Mouse (Mus musculus): ENCODE data around the gene Ccdc158. TPM values are rescaled to one million over a fixed set of nuclear protein-coding genes. Genes with fewer than 3 reads are reported as not detected.
A peak's percentile ranks its signal among the peaks of the same experiment; 100 is the strongest.

Gene Ccdc158
- polyA plus RNA-seq, 1 experiment, result 0.13 TPM

DNA sequence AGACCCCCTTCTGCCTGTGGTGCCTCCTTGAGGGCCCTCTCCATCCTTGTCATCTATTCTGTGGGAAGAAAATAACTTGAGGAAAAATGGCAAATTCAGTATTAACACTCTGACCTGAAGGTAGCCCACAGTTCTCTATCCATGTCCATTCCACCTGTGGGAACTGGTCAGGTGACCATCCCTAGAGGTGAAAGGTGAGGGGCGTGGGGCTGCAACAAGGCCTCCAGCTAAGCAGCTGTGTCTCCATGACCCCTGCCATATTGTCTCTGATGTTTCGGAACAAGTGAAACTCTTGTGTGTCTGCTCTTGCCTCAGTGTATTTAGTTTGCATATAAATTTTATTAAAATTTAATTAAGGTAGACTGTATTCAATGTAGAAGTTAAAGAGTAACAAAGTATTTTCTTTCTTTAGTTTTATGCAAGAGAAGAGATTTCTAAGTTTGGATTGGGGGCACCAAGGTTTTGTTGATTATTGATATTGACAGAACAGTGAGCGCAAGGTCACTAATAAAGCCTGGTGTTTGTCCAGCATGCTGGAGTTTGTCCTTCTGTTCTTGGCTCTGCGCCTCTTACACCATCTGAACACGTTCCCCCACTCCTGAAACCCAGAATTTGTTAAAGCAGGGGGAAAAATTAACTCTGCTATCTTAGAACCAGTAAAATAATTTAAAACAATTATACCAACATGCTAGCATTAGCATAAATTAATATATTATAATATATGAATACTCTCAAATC lies 67.4 kb downstream of the Ccdc158 start:
- H3K27me3 ChIP-seq (ENCODE audit: control insufficient read depth, insufficient read depth, low read length), result peaks cover 3% of the 10 kb centered on the region; the same call in 1 of the 2 replicates
- 78% methylated on average over 5 of the region's 5 CpGs for WGBS
- DNase-seq, result no peak

GRCm38 (mm10) chr5:92604452-92605247 lies 70.4 kb downstream of the Ccdc158 start:
- H3K27ac ChIP-seq (ENCODE audit: insufficient read depth, low read length), result no peak overlapping the region
- DNase-seq, result no peak
- WGBS, result 8% methylated on average over 10 of the region's 10 CpGs
- H3K4me3 ChIP-seq (replicated peaks; ENCODE audit: insufficient read depth, low read depth, low read length), result no peak overlapping the region
- no peaks in the 10 kb centered on the region; the same call in 1 of the 2 replicates for H3K4me1 ChIP-seq (ENCODE audit: control insufficient read depth, insufficient read depth, low read length)
- H3K27me3 ChIP-seq (ENCODE audit: control insufficient read depth, insufficient read depth, low read length), result peaks cover 3% of the 10 kb centered on the region; the same call in 1 of the 2 replicates
- no peak for TF ChIP-seq CTCF (IDR thresholded peaks at IDR 0.05; ENCODE audit: borderline replicate concordance, insufficient read depth, low read depth, low read length)
- TF ChIP-seq POLR2A (IDR thresholded peaks at IDR 0.05; ENCODE audit: borderline replicate concordance, insufficient read depth, low read length), result no peak

More for the DNA sequence above, 67.4 kb downstream of the Ccdc158 start:
- Histone ChIP-seq H3K4me3 (replicated peaks; ENCODE audit: insufficient read depth, low read depth, low read length) (no peak overlapping the region), H3K27ac (ENCODE audit: insufficient read depth, low read length) (no peak overlapping the region), H3K4me1 (ENCODE audit: control insufficient read depth, insufficient read depth, low read length) (no peaks in the 10 kb centered on the region; the same call in 1 of the 2 replicates)
- TF ChIP-seq CTCF (IDR thresholded peaks at IDR 0.05; ENCODE audit: borderline replicate concordance, insufficient read depth, low read depth, low read length), result no peak
- no peak for TF ChIP-seq POLR2A (IDR thresholded peaks at IDR 0.05; ENCODE audit: borderline replicate concordance, insufficient read depth, low read length)

- WGBS, result under 1% methylated on average over 69 of the region's 69 CpGs
- peaks cover 3% of the 10 kb centered on the region; the same call in 1 of the 2 replicates for H3K27me3 ChIP-seq (ENCODE audit: control insufficient read depth, insufficient read depth, low read length)
- peak in 1 of 2 experiments; percentile 12 for DNase-seq
- peak within 1 kb of the TSS; percentile 49 for H3K4me3 ChIP-seq (replicated peaks; ENCODE audit: insufficient read depth, low read depth, low read length)
- TF ChIP-seq POLR2A (IDR thresholded peaks at IDR 0.05; ENCODE audit: borderline replicate concordance, insufficient read depth, low read length), result no peak
- no peak for TF ChIP-seq CTCF (IDR thresholded peaks at IDR 0.05; ENCODE audit: borderline replicate concordance, insufficient read depth, low read depth, low read length)
- H3K27ac ChIP-seq (ENCODE audit: insufficient read depth, low read length), result no peak within 1 kb of the TSS
- no peaks in the 10 kb centered on the region; the same call in 1 of the 2 replicates for H3K4me1 ChIP-seq (ENCODE audit: control insufficient read depth, insufficient read depth, low read length)
These were observed 72.1 kb downstream of the Ccdc158 start, which contains the start of gene Stbd1 for GRCm38 (mm10) chr5:92602691-92603690. Stbd1 (plus strand) TSS chr5:92603041.

GRCm38 (mm10) chr5:92599030-92599429 lies 76.0 kb downstream of the Ccdc158 start:
- H3K27ac ChIP-seq (ENCODE audit: insufficient read depth, low read length), result no peak overlapping the region
- TF ChIP-seq POLR2A (IDR thresholded peaks at IDR 0.05; ENCODE audit: borderline replicate concordance, insufficient read depth, low read length) (no peak), CTCF (IDR thresholded peaks at IDR 0.05; ENCODE audit: borderline replicate concordance, insufficient read depth, low read depth, low read length) (no peak)
- peaks cover 3% of the 10 kb centered on the region; the same call in 1 of the 2 replicates for H3K27me3 ChIP-seq (ENCODE audit: control insufficient read depth, insufficient read depth, low read length)
- peak; percentile 11 to 18 for DNase-seq
- WGBS, result 65% methylated on average over 10 of the region's 10 CpGs
- H3K4me3 ChIP-seq (replicated peaks; ENCODE audit: insufficient read depth, low read depth, low read length), result no peak overlapping the region
- no peaks in the 10 kb centered on the region for H3K4me1 ChIP-seq (ENCODE audit: control insufficient read depth, insufficient read depth, low read length)

GRCm38 (mm10) chr5:92596865-92597264 lies 78.2 kb downstream of the Ccdc158 start:
- H3K4me1 ChIP-seq (ENCODE audit: control insufficient read depth, insufficient read depth, low read length), result no peaks in the 10 kb centered on the region
- H3K27me3 ChIP-seq (ENCODE audit: control insufficient read depth, insufficient read depth, low read length), result no peaks in the 10 kb centered on the region
- H3K4me3 ChIP-seq (replicated peaks; ENCODE audit: insufficient read depth, low read depth, low read length), result no peak overlapping the region
- no peak overlapping the region for H3K27ac ChIP-seq (ENCODE audit: insufficient read depth, low read length)
- TF ChIP-seq POLR2A (IDR thresholded peaks at IDR 0.05; ENCODE audit: borderline replicate concordance, insufficient read depth, low read length) (no peak), CTCF (IDR thresholded peaks at IDR 0.05; ENCODE audit: borderline replicate concordance, insufficient read depth, low read depth, low read length) (no peak)
- no peak for DNase-seq
- WGBS, result 83% methylated on average over 8 of the region's 8 CpGs

- TF ChIP-seq POLR2A (IDR thresholded peaks at IDR 0.05; ENCODE audit: borderline replicate concordance, insufficient read depth, low read length) (no peak), CTCF (IDR thresholded peaks at IDR 0.05; ENCODE audit: borderline replicate concordance, insufficient read depth, low read depth, low read length) (no peak)
- Histone ChIP-seq H3K4me1 (ENCODE audit: control insufficient read depth, insufficient read depth, low read length) (no peaks in the 10 kb centered on the region), H3K4me3 (replicated peaks; ENCODE audit: insufficient read depth, low read depth, low read length) (no peak overlapping the region), H3K27me3 (ENCODE audit: control insufficient read depth, insufficient read depth, low read length) (no peaks in the 10 kb centered on the region), H3K27ac (ENCODE audit: insufficient read depth, low read length) (no peak overlapping the region)
- DNase-seq, result no peak
- 86% methylated on average over 5 of the region's 5 CpGs for WGBS
These were observed 80.0 kb downstream of the Ccdc158 start for GRCm38 (mm10) chr5:92595026-92595425.

GRCm38 (mm10) chr5:92585932-92586331 lies 89.1 kb downstream of the Ccdc158 start:
- Histone ChIP-seq H3K27me3 (ENCODE audit: control insufficient read depth, insufficient read depth, low read length) (no peaks in the 10 kb centered on the region), H3K4me3 (replicated peaks; ENCODE audit: insufficient read depth, low read depth, low read length) (no peak overlapping the region), H3K4me1 (ENCODE audit: control insufficient read depth, insufficient read depth, low read length) (no peaks in the 10 kb centered on the region), H3K27ac (ENCODE audit: insufficient read depth, low read length) (no peak overlapping the region)
- no peak for TF ChIP-seq CTCF (IDR thresholded peaks at IDR 0.05; ENCODE audit: borderline replicate concordance, insufficient read depth, low read depth, low read length)
- TF ChIP-seq POLR2A (IDR thresholded peaks at IDR 0.05; ENCODE audit: borderline replicate concordance, insufficient read depth, low read length), result no peak
- 56% methylated on average over 10 of the region's 10 CpGs for WGBS
- no peak for DNase-seq

Measured in cerebellum, adult 2 months (tissue).